Mouse (Mus musculus) lung, adult 2 months (tissue): ENCODE results near the gene Vmo1. TPM values are rescaled to one million over a fixed set of nuclear protein-coding genes. Genes with fewer than 3 reads are reported as not detected.
A peak's percentile ranks its signal among the peaks of the same experiment; 100 is the strongest.
"Not testable (repeated sequence)": the region's sequence is repeated elsewhere in the genome, so short reads cannot be mapped to it uniquely, and the experiment has no call there.

Experiments used
- DNase-seq: peaks from one replicate; pipeline ENCODE4 v3.0.0; 2022
- H3K4me1 ChIP-seq: fragments of 200-500 bp; 2 replicates; pipeline ENCODE4 v1.6.1; 2011; ENCODE audit warnings: low read length; ENCODE audit not compliant: control insufficient read depth, insufficient read depth
- H3K4me3 ChIP-seq: fragments of 200-500 bp; replicated peaks from 2 replicates; pipeline ENCODE3; 2011; ENCODE audit warnings: low read depth, mild to moderate bottlenecking, control low read depth, low read length; ENCODE audit errors: extremely low read depth
- CTCF ChIP-seq: fragments of 200-500 bp; IDR thresholded peaks from 2 replicates; pipeline ENCODE4 v1.5.1; 2011; ENCODE audit warnings: mild to moderate bottlenecking, low read length, control low read depth; ENCODE audit not compliant: insufficient read depth
- POLR2A ChIP-seq: fragments of 200-500 bp; IDR thresholded peaks from 2 replicates; pipeline ENCODE4 v1.6.1; 2011; ENCODE audit warnings: low read depth, mild to moderate bottlenecking, control low read depth, low read length, borderline replicate concordance; ENCODE audit errors: extremely low read depth
- WGBS: fragments of 180-500 bp; shearing (Covaris S2); methylation state at CpG from one replicate; pipeline ENCODE4 v1.1.7; 2018; 5-methylcytosine and 5-hydroxymethylcytosine counted together
- polyA plus RNA-seq: library from polyadenylated mRNA; depleted of rRNA; stranded (reverse); fragments of >200 nt; gene quantifications from 2 replicates; pipeline ENCODE4 v1.2.3, GENCODE M21; 2012; rRNA removed

Gene Vmo1
- polyA plus RNA-seq, 1 experiment = 0.20 TPM

- no peak overlapping the region for H3K4me3 ChIP-seq
- H3K4me1 ChIP-seq = no peaks in the 10 kb centered on the region
- DNase-seq = no peak
- TF ChIP-seq POLR2A (no peak), CTCF (no peak)
- WGBS = 41% methylated on average over 4 of the region's 4 CpGs
These were observed 26.6 kb downstream of the Vmo1 start for GRCm38 (mm10) chr11:70487816-70488215.

DNA sequence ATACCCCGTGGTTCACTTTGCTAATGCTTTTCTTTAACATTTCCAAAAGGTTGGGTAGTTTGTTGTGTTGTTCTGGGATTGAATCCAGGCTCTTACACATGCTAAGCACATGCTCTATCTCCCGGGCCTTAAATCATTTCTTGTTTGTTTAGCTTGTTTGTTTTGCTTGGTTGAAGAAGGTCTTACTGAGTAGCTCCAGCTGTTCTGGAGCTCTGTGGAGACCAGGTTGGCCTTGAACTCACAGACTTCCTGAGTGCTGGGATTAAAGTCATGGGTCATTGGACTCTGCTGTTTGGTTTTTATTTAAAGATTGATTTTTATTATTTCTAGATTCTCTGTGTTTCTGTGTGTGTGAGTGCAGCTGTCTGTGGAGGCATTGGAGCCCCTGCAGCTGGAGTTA is 28.9 kb downstream of the Vmo1 start:
- 36% methylated on average over 2 of the region's 2 CpGs for WGBS
- Histone ChIP-seq H3K4me3 (no peak overlapping the region), H3K4me1 (no peaks in the 10 kb centered on the region)
- TF ChIP-seq CTCF = no peak
- no peak for TF ChIP-seq POLR2A
- DNase-seq = no peak

- no peak for DNase-seq
- 34% methylated on average over 12 of the region's 12 CpGs for WGBS
- H3K4me3 ChIP-seq = no peak overlapping the region
- TF ChIP-seq CTCF = no peak
- TF ChIP-seq POLR2A = no peak
- no peaks in the 10 kb centered on the region; the same call in 1 of the 2 replicates for H3K4me1 ChIP-seq
These were observed 39.4 kb downstream of the Vmo1 start for GRCm38 (mm10) chr11:70474872-70475534.

DNA sequence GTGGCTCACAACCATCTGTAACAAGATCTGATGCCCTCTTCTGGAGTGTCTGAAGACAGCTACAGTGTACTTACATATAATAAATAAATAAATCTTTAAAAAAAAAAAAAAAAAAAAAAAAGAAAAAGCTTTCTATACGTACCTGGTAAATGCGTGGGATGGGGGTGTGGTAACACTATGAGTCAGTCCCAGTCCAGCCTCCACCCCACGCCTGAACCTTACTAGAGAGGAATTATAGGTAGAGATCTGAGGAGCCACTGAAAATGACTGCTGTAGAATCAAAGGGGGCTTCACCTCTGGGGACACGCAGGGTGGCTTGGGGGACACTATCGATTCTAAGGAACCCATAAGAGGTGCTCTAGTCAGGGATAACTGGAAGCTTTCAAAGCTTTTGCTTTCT is 41.1 kb downstream of the Vmo1 start:
- not testable (repeated sequence) for H3K4me1 ChIP-seq, H3K4me3 ChIP-seq, DNase-seq
- WGBS = 85% methylated on average over 5 of the region's 5 CpGs

- TF ChIP-seq POLR2A (no peak), CTCF (no peak)
- no peak overlapping the region for H3K4me3 ChIP-seq
- no peak for DNase-seq
- H3K4me1 ChIP-seq = peaks cover 8% of the 10 kb centered on the region
These were observed 41.7 kb downstream of the Vmo1 start for GRCm38 (mm10) chr11:70472716-70473115.

GRCm38 (mm10) chr11:70469764-70470163 is 44.7 kb downstream of the Vmo1 start:
- TF ChIP-seq CTCF (no peak), POLR2A (no peak)
- WGBS = 84% methylated on average over 3 of the region's 3 CpGs

GRCm38 (mm10) chr11:70467902-70468619 is 46.4 kb downstream of the Vmo1 start:
- no peak for TF ChIP-seq POLR2A
- TF ChIP-seq CTCF = no peak
- no peak overlapping the region for H3K4me3 ChIP-seq
- no peak for DNase-seq
- H3K4me1 ChIP-seq = peaks cover 12% of the 10 kb centered on the region
- WGBS = 30% methylated on average over 5 of the region's 5 CpGs

More at GRCm38 (mm10) chr11:70469764-70470163, 44.7 kb downstream of the Vmo1 start:
- Histone ChIP-seq H3K4me3 (no peak overlapping the region), H3K4me1 (peaks cover 12% of the 10 kb centered on the region)
- no peak for DNase-seq

- 11% methylated on average over 23 of the region's 23 CpGs for WGBS
- DNase-seq = peak; percentile 29
- Histone ChIP-seq H3K4me1 (peaks cover 12% of the 10 kb centered on the region), H3K4me3 (no peak overlapping the region)
- TF ChIP-seq CTCF (no peak), POLR2A (no peak)
These were observed 48.6 kb downstream of the Vmo1 start for GRCm38 (mm10) chr11:70465824-70466223.

GRCm38 (mm10) chr11:70465211-70465610 is 49.2 kb downstream of the Vmo1 start:
- WGBS = 55% methylated on average over 16 of the region's 16 CpGs

DNA sequence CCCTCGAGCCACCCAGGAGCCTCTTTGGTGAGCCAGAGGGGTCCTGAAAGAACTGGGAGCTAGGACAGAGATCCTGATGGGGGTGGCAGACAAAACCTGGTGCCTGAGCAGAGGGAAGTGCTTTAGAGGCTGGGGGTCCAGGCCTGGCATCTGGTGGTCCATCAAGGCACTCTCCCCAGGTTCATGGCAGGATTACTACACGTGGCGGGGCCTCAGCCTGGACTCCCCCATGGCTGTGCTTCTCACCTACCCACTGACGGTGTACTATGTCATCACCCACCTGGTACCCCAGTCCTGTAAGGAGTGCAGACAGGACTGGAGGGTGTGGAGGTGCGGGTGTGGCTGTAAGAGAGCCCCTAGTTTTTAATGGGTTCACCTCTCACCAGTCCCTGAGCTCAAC is 50.4 kb downstream of the Vmo1 start:
- no peak for DNase-seq
- peaks cover 9% of the 10 kb centered on the region for H3K4me1 ChIP-seq
- H3K4me3 ChIP-seq = no peak overlapping the region
- 94% methylated on average over 5 of the region's 5 CpGs for WGBS
- TF ChIP-seq POLR2A (no peak), CTCF (no peak)

More at GRCm38 (mm10) chr11:70465211-70465610, 49.2 kb downstream of the Vmo1 start:
- DNase-seq = no peak
- no peak for TF ChIP-seq POLR2A
- no peak for TF ChIP-seq CTCF
- Histone ChIP-seq H3K4me3 (no peak overlapping the region), H3K4me1 (peaks cover 12% of the 10 kb centered on the region)

Other genes with a start within 250 kb of the Vmo1 start
- gene Alox12e, start 192.0 kb downstream of the Vmo1 start, polyA plus RNA-seq = 0.31 and 0.40 TPM in 2 replicates
- gene Alox15, start 162.6 kb downstream of the Vmo1 start, polyA plus RNA-seq = 4.2 and 14.2 TPM in 2 replicates
- gene Pelp1, start 104.6 kb downstream of the Vmo1 start, polyA plus RNA-seq = 15.9 and 17.4 TPM in 2 replicates
- gene Arrb2, start 82.0 kb downstream of the Vmo1 start, polyA plus RNA-seq = 48.2 and 80.2 TPM in 2 replicates
- gene Med11, start 62.7 kb downstream of the Vmo1 start, polyA plus RNA-seq = 21.6 and 26.9 TPM in 2 replicates
- gene Zmynd15, start 55.2 kb downstream of the Vmo1 start, polyA plus RNA-seq = 8.7 and 12.3 TPM in 2 replicates
- 67.2 and 74.6 TPM in 2 replicates for gene Cxcl16, start 54.6 kb downstream of the Vmo1 start, polyA plus RNA-seq
- 0.50 and 1.00 TPM in 2 replicates for gene Tm4sf5, start 9.4 kb downstream of the Vmo1 start, polyA plus RNA-seq
- 0.12 and 0.34 TPM in 2 replicates for gene Gltpd2, start 4.6 kb upstream of the Vmo1 start, polyA plus RNA-seq
- gene Psmb6, start 10.8 kb upstream of the Vmo1 start, polyA plus RNA-seq = 202 and 264 TPM in 2 replicates
- not detected in 2 replicates for gene Gm40193, start 18.3 kb upstream of the Vmo1 start, polyA plus RNA-seq
- gene Pld2, start 25.4 kb upstream of the Vmo1 start, polyA plus RNA-seq = 32.4 and 47.2 TPM in 2 replicates
- gene Mink1, start 48.3 kb upstream of the Vmo1 start, polyA plus RNA-seq = 119 and 120 TPM in 2 replicates
- gene 4930544D05Rik, start 101.2 kb upstream of the Vmo1 start, polyA plus RNA-seq = 0.16 TPM in 1 of 2 replicates, not detected in the other
- gene Chrne, start 104.6 kb upstream of the Vmo1 start, polyA plus RNA-seq = 0.41 and 0.91 TPM in 2 replicates
- 0.70 and 1.7 TPM in 2 replicates for gene Gp1ba, start 124.5 kb upstream of the Vmo1 start, polyA plus RNA-seq
- gene Rnf167, start 132.6 kb upstream of the Vmo1 start, polyA plus RNA-seq = 116 and 146 TPM in 2 replicates
- gene Slc25a11, start 132.9 kb upstream of the Vmo1 start, polyA plus RNA-seq = 83.6 and 113 TPM in 2 replicates
- gene Pfn1, start 140.0 kb upstream of the Vmo1 start, polyA plus RNA-seq = 933 and 1,129 TPM in 2 replicates
- gene Eno3, start 142.6 kb upstream of the Vmo1 start, polyA plus RNA-seq = 19.6 and 97.3 TPM in 2 replicates
- gene Spag7, start 154.8 kb upstream of the Vmo1 start, polyA plus RNA-seq = 24.7 and 39.0 TPM in 2 replicates
- gene Camta2, start 173.5 kb upstream of the Vmo1 start, polyA plus RNA-seq = 33.1 and 35.7 TPM in 2 replicates
- gene Inca1, start 185.5 kb upstream of the Vmo1 start, polyA plus RNA-seq = 1.6 and 2.0 TPM in 2 replicates
- 78.2 and 103 TPM in 2 replicates for gene Kif1c, start 185.9 kb upstream of the Vmo1 start, polyA plus RNA-seq
- 1.4 and 2.3 TPM in 2 replicates for gene Zfp3, start 249.6 kb upstream of the Vmo1 start, polyA plus RNA-seq